Mouse (Mus musculus) frontal cortex, postnatal 25 days (tissue): Measurements from ENCODE around the gene Gmppa.
A peak's percentile ranks its signal among the peaks of the same experiment; 100 is the strongest.

Experiments
- DNase-seq, 2 experiments: peaks; one replicate each; pipeline ENCODE4 v3.0.0; 2022; ENCODE audit warnings: low spot score in 2 of 2

The Gmppa gene

GRCm38 (mm10) chr1:75487040-75487404 lies 51.3 kb downstream of the Gmppa start:
- no peak for DNase-seq

GRCm38 (mm10) chr1:75487405-75488161 lies 51.9 kb downstream of the Gmppa start:
- DNase-seq = peak; percentile 47 to 61

GRCm38 (mm10) chr1:75490785-75491551 lies 55.2 kb downstream of the Gmppa start:
- DNase-seq = no peak

- no peak for DNase-seq
Measured at GRCm38 (mm10) chr1:75492579-75493170, 56.9 kb downstream of the Gmppa start.
